Mouse (Mus musculus) v-Abl transformed pro-B cells (cell line): Measurements from ENCODE around the gene Mast4.

ENCODE experiments used
- in situ Hi-C, 2 experiments: fragments of 400-800 bp; cut with MboI; formaldehyde crosslinking; loops; one replicate each; pipeline ENCODE4 v1.15.1; 2025; ENCODE audit not compliant: unreplicated experiment in 2 of 2

Mast4 gene

DNA sequence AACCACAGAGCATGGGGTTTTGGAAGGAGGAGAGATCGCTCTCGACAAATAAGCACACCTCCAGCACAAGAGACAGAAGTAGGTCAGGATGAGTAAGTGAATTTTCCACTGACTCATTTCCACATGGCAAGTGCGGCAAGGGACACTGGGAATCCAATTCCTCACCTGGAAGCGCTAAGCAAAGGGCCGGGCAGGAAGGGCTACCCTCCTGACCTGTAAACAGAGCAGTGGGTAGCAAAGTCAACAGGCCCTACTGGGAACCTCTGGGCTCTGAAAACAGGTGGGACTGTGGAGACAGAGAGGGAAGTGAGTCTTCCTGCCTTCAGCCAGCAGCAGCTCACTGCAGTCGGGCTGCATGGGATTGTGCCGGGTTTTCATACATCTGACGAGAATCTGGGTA is 457.1 kb downstream of the Mast4 start:
- in situ Hi-C loops = no loop called here

DNA sequence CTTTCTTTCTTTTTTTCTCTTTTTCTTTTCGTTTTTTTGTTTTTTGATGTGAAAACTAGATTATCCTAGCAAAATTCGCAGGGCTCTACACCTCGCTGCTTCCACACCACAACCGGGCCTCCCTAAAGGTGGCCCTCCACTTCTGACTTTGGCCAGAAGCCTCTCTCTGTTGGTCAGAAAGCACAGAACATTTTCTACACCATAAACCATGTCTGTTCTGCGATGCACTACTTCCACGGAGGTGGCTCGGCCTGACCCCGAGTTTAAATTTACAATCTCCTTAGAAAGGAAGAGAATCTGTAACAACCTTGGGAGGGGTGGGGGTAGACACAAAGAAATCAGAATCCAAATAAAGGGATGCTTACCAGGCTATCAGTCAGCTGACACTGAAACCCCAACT is 458.8 kb downstream of the Mast4 start:
- in situ Hi-C loops = no loop called here

DNA sequence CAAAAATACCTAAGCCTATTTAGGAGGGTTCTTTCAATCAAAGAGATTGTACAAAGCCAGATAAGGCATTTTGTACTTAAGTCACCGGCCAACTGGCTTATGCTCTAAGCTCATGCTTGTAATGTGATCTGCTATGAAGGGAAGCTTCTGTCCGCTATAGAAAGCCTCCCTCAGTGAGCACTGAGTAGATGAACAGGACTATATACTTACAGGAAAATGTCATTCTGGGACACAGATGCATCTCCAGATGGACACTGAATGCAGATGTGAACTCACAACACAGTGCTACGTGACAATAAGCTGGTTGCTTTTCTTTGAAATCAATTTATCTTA is 459.2 kb downstream of the Mast4 start:
- in situ Hi-C loops = no loop called here

DNA sequence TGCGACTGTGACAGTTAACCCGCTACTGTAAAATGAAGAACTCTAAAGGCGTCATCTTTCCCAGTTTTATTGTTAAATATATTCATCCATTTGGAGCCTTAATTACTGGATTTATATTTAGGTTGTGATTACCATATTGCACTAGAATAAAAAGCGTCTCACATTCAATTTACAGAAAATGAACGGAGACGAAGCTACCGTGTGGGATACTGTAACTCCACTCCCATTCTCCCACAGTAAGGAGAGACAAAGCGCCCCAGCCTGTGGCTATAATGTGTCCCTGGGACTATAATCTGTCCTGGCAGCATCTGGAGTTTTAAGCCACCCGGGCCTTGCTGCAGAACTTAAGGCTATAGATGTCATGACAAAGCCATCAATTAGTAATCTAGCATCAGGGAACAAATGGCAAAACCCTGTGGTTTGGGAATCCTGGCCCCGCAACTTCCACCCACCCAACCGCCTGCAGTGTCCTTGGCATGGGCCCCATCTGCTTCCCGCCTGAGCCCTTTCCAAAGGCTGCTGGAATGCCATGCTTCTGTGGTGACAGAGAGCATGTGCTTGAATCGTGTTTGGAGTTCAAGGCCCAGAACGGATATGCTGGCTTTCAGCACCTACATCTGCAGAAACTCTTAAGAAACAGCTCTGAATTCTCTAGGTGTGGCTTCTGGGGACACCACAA is 459.7 kb downstream of the Mast4 start:
- in situ Hi-C loops = no loop called here

DNA sequence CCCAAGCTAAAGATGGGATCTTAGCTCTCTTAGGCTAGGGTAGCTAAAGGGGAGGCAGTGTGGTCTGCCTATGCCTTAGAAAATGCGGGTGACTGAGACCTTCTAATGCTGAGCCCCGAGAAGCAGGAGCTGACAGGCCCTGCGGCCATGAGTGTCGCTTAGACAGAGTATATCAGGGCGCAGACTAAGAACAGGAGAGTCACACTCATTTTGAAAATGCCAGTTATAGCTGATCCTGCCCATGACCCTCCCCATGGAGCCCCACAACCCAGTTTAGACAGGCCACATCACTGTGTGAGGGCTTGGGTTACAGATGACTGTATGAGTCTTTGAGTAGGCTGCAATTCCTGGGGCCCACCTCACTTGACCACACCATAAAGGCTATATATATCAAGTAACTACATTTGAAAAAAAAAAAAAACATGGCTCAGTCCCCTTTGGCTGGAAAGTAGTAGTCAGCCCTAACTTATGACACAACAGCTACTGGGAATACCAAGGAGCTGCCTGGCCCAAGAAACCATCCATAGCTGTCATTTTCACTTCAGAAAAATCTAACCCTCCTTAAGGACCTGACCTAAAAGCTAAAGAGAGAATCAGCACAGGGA is 460.8 kb downstream of the Mast4 start:
- in situ Hi-C loops = no loop called here

DNA sequence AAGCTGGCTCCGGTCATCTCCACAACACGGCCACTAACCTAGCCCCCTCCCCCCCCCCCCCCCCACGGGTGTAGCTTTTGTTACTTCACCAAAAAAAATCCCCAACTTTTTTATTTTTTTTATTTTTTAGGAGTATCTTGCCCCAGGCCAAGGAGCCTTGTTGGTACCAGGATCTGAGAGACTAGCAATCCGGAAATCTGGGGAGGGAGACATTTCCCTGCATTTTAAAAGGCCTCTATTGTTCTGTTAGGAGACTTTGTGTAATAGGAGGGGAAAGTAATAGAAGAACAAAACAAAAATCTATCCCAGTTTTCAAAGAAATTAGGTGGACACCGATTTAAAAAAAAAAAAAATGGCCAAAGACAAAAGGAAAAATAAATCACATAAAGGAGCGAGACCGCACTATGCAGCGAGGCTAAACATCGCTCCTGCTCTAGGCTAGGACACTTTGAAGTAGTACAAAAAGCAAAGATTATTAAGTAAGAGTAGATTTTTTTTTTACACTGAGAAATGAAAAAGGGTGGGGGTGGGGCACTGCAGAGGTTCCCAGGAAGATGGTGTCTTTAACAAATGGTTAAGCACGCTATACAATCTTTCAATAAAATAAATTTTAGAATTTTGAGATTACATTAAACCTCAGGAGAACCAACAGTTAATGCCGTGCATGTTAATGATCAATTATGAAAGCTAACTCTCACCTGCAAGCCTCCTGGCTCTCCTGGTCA is 462.8 kb downstream of the Mast4 start:
- in situ Hi-C loops = no loop called here

DNA sequence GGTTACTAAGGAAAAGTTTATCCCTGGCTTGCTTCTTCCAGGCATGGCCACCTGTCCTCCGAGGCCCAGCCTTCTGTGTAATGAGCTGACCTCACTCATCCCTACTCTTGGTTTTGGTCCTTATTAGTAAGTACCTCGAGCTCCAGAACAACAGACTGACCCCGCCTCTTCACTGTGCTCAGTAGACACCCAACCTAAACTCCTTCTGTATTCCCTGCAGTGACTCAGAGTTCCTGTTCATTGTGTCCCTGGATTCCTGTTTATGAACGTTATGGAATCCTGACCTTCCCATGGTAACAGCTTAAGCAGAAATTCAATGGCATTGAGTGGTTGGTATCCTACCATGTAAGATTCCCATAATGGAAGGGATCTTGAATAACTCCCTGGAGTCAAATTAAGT is 464.8 kb downstream of the Mast4 start:
- in situ Hi-C loops = no loop called here

DNA sequence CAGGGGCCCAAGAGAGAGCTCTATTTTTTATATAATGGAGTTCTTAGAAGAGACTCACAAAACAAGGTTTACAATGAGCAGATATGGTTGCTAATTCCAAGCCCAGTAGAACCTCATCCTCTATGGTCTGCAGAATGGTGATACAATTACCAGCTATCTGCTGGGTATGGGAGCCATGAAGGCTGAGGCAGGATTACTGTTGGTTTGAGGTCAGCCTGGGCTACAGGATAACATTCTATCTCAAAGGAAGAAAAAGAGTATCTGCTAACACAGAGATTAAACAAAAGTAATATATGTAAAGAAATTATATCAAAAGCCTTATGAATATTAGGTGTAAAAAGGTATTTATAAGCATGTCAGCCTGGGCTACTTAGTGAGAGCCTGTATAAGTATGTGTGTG is 467.5 kb downstream of the Mast4 start:
- in situ Hi-C loops = no loop called here

DNA sequence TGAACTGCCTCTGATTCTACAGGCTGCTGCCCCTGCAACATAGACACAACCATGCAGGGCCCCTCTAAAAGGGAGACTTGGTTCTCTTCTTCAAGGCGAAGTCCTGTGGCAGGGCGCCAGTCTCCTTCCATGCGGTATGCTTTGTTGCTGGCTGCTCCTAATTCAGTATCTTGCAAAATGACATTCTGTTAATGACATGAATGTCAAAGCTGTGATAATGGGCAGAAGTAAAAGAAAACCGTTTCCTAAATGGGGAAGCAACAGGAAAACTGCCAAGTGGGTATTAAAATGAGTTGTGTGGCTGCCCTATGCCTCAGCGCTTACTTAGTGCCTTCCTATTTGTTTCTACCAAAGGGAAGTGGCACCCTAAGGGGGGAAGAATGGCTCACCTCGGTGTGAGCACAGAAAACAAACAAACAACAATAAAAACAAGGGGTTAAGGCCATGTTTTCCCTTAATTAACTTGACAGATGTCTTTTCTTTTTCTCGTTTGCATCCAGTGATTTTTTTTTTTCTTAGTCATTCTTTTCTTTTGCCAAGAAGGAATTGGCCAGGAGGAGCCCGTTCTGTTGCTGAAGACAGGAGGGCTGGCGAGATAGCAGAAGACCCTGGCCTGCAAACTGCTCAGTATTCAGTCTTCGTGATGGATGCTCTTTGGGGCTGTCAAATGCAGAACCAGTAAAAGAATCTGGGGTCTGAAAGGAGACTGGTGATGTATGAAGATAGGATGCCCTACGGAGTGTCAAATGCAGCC is 468.1 kb downstream of the Mast4 start:
- in situ Hi-C loops = no loop called here

DNA sequence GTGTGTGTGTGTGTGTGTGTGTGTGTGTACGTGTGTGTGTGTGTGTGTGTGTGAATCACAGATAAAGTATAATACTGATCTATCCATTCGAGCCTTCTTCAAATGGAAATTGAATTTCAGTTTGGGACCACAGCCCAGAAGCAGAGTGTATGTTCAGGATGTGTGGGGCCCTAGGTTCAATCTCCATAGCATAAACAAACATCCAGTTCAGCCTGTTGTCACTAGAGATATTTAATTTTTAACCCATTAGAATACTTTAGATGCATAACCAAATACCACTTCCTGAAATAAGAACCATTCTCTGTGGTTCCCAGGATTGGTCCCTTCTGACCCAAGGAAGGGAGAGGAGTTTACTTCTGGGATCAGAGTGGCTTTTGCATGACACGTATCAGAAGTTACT is 468.8 kb downstream of the Mast4 start:
- in situ Hi-C loops = no loop called here

DNA sequence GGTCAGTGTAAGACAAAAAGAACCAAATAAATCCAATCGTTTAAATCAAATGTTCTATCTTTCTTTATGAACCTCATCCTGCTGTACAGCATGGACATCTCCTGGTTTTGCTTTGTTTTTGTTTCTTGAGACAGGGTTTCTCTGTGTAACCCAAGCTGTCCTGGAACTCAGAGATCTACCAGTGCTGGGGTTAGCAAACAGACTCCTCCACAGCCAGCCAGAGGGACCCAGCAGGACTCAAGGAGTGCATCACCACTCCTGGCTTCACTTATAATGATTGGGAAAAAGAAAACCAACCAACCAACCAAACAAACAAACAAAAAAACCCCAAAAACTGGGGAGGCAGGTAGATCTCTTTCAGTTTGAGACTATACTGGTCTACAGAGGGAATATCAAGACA is 469.5 kb downstream of the Mast4 start:
- in situ Hi-C loops = no loop called here

DNA sequence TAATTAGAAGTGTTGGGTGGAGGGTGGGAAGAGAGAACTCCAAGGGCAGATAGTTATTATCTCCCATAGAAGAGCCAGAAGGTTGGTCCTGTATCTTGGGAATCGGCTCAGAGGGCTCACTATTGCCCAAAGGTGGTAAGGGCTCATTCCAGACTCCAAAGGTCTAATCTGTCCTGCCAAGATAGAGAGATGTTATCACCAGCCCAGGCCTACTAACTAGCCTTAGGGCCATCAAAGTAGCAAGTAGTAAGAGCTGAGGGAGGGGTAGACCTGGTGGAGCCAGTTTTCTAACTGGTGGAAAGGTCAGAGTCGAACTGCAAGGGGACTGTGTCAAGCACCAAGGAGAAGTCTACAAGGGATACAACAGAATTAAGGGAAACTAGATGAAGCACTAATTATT is 470.2 kb downstream of the Mast4 start:
- in situ Hi-C loops = no loop called here

DNA sequence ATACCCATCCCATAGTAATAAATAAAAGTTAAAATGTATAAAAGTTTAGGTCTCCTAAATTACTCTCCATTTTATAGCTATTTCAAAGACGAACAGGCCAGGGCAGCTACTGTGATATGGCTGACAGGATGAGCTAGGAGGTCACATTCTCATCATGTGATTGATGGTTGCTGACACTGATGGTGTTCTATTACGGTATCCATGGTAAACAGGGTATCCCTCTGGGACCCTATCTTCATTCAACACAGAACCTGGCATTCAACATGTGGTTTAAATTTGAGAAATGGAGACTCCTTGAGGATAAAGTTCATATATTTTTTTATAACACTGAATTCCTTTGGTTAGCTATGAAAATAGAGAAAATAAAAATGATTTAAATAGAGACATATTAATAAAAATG is 471.3 kb downstream of the Mast4 start:
- in situ Hi-C loops = no loop called here

DNA sequence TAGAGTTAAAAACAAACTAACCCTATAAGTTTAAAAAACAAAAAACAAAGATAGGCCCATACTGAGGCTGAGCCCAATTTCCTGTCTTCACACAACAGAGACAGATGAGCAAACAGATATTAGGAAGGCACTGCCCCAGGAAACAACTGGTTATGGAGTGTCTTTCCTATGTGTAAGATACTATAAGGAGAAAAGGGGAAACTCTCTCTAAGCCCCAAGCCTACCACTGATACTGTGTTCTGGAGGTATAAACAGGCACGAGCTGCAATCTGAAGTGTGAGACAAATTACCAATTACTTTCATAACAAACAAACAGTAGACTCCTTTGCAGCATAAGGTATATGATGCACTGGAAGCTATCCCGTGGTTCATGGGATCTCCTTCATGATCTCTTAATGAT is 471.9 kb downstream of the Mast4 start:
- in situ Hi-C loops = no loop called here

DNA sequence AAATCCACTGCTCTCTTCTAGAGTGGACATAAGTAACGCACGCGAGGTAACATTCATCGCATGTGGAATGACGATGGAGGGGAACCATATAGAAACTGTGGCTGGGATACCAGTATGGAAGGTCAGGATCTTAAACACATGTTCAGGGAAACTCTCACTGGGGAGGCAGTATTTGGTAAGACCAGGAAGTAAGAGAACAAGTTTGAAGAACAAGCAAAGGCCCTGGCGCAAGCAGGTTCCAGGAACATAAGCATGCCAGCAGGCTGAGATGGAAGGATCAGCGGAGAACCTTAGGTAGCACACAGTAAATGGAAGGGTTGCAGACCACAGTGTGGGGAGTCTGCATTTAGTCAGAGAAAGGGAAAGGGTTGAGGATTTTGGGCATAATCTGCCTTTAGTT is 473.6 kb downstream of the Mast4 start:
- in situ Hi-C loops = no loop called here

DNA sequence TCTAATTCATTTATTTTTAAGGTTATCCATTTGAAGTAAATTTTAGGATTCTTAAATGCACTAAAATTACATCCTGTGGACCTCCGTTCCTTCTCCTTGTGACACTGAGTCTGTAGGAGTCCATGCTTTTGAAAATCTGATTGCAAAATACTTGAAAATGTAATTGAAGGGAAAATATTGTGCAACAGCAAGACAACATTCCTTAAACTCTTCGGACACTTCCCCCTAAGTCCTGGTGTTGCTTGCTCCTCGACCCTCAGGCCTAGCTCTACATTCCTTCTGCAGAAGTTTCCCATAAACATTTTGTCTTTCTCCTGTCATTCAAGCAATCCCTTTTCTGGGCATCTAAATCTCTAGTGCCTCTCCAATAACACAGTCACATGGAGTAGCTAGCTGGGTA is 474.2 kb downstream of the Mast4 start:
- in situ Hi-C loops = no loop called here

DNA sequence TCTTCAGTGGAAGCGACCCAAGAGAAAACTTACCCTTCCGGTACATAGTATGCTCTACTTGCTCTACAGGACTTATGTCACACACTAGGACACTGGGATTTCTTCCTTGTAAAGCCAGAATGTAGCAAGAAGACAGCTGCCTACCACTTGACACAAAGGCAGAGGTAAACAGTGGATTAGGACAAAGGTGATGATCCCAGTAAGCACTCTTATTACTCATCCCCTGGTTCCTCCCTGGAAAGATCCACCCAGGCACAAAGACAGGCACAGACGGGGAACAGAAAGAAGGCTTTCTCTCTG is 476.8 kb downstream of the Mast4 start:
- in situ Hi-C loops = no loop called here

DNA sequence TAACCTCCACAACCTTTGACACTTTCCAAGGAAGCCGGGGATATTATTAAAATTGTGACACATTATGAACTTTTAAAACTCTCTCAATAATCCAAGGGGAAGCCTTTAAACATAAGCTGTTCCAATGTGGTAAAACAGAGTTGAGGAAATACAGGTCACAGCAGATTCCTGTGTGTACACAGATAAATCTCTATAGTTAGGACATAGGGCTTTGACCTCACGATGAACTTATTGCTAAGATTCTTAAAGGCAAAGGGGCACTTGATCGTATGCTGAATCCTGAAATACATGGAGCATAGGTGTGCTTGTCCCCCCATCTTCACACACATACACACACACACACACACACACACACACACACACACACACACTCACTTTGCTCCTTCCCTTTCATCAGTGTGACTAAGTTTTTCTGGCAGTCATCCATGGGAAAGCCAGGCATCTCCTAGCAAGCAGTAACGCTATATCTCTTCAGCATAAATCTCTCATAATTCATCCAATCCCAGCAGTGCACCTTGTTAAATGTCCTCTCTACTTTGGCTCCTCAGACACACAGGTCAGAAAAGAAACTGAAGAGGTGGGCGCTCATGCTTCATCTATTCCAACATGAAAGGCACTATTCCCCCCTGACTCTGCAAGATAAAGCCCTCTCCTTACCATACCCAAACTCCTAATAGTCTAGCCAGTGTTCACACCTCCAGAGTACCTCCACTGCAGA is 477.3 kb downstream of the Mast4 start:
- in situ Hi-C loops = no loop called here

DNA sequence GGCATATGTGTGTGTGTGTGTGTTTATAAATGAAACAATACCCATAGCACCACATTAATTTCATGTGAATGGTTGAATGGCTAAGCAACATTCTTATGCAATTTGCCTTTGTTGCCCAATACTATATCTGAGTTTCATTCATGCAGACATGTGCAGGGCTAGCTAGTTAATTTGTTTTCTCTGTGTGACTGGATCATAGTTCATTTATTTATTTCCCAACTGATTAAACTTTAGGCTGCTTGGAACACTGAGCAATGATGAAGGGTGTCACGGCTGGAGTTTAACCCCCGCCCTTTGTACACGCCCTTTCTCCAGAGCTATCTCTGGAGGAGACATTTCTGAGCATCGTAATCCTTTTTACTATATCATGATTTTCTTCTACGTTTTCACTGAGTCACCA is 481.4 kb downstream of the Mast4 start:
- in situ Hi-C loops = no loop called here

DNA sequence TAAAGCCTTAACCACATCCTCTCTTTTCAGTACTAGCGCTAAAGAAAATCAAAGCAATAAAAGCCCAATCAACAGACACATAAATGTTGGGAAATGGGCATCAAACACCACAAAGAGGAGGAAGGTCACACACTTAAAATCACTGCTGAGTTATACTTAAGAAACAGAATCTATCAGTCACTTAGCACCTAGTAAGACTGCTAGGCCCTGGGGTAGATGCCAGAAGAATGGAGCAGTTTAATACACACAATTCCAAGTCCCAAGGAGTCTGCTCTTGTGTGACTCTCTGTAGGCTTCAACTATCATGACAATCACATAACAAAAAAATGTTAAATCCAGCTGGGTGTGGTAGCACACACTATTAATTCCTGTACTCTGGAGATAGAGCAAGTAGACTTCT is 483.0 kb downstream of the Mast4 start:
- in situ Hi-C loops = no loop called here

DNA sequence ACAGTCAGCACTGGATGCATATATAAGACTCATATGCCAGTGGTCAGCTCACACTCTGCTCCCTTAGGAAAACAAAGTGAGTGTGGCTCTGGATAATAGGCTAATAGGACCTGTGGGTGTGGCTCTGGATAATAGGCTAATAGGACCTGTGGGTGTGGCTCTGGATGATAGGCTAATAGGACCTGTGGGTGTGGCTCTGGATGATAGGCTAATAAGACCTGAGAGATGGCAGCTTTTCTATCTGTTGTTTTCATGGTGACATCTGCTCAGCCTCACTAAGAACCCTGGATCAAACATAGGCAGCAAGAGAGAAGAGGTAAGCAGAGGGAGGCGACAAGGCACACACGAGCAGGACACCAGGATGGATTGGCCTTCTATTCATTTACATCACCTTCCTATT is 483.7 kb downstream of the Mast4 start:
- in situ Hi-C loops = no loop called here
